Mouse (Mus musculus): Measurements from ENCODE around the gene Prkg1.

DNA sequence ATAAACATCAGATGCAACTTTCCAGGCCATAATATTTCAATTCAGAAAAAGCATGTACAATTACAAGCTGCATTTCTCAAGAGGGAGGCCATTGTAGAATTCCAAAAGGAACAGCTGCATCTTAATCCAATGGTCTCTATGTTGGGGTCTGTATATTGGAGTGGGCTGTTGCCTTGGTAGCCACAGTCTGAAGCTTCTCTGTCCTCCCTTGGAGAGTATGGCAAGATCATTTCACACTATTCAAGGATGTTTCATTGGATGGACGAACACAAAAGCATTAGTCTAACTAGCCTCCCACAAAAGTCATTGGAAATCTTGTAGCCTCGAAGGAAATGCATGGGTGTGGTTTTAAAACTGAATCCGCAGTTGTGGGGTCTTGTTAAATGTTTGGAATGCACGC is 187.7 kb downstream of the Prkg1 start:
- no peak for TF ChIP-seq POLR2A (IDR thresholded peaks at IDR 0.05; ENCODE audit: extremely low read depth, insufficient read depth, low read length)
- TF ChIP-seq CTCF (IDR thresholded peaks at IDR 0.05; ENCODE audit: low read depth, low read length), result no peak
